Mouse (Mus musculus) gastrocnemius, adult 8-10 months (tissue): Measurements from ENCODE around the gene Ugt1a6a. TPM values are rescaled to one million over a fixed set of nuclear protein-coding genes. Genes with fewer than 3 reads are reported as not detected.
A peak's percentile ranks its signal among the peaks of the same experiment; 100 is the strongest.

ENCODE experiments used
- DNase-seq, 2 experiments: peaks; one replicate each; pipeline ENCODE4 v3.0.0; 2022; ENCODE audit warnings: low spot score in 2 of 2
- total RNA-seq, 4 experiments: library from RNA; stranded (reverse); gene quantifications; 2 replicates each; pipeline ENCODE4 v1.2.4; 2022

Ugt1a6a gene
- total RNA-seq, 4 experiments from 2014 or later: 0.22 to 2.0 (median 0.47) TPM

DNA sequence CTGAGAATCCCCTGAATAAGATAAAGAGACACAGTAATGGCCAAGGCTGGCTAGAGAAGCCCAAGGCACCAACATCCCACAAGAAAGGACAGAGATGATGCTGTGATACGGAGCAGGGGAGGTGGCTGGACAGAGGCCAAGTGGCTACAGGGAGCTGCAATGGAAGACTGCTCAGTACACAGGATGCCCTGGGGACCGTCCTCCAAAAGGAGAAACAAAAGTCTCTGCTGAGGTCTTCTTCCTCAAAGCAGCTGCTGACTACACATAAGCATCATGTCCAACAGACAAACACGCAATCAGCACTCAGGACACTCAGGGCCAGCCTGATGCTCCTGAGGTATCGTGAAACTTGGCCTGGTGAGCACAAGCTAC, 130.2 kb downstream of the Ugt1a6a start:
- no peak for DNase-seq

DNA sequence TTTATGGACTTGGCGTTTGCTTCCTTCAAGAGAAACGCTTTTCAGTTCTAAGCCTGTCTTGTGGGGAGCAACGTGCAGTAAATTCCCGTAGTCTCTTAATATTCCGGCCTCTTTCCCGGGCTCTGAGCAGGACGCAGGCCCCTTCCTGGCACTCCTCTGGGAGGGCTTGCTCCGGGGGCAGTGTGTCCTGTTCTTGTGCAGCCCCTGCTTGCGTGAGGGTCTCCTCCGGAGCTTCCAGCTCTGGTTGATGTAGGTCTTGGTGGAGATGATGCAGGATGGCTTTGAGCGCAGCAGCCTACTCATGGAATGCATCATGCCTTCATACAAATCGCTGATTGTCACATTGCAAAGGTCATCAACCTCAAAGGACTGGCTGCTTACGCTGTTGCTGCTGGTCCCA, 131.5 kb downstream of the Ugt1a6a start:
- DNase-seq: peak in 1 of 2 experiments; percentile 15

DNA sequence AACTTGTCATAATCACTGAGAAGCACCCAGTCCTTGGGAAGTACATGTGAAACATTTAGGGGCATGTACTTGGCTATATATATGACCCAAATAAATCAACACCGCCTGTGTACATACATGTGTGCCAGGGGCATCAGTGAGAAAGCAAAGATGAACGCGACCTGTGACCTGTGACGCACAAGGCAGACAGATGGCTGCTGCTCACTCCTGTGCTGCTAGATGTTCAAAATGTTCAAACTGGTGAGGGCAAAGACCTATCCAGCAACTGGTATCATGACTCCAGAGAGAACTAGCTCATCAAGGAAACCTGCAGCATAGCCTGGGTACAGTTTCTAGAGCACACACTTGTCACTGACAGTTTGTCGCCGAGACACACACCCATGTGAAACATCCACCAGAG, 132.9 kb downstream of the Ugt1a6a start:
- peak in 1 of 2 experiments; percentile 9 for DNase-seq

DNA sequence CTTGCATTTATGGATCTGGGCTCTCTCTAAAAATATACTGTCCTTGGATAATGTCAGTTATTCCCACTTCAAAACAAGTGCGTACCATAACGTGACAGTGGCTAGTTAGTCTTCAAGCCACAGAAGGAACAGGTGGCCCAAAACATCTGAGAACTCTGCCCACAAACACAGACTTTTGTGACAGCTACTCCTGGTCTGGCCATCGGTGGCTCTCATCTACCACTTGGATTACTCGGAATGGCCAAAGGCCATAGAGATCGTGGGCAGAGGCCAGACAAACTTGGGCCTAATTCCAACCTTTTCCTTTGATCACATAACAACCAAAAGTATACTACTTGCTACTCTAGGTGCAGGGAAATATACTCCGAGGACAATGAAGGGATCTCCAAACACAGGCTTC, 133.5 kb downstream of the Ugt1a6a start:
- DNase-seq: peak in 1 of 2 experiments; percentile 4

Other genes with a start within 250 kb of the Ugt1a6a start
- gene Usp40, start 126.3 kb upstream of the Ugt1a6a start, total RNA-seq: 1 to 10 TPM; 6.9 to 7.6 (median 7.3) TPM
- gene Ugt1a10, start 79.4 kb upstream of the Ugt1a6a start, total RNA-seq: not detected
- gene Ugt1a9, start 64.0 kb upstream of the Ugt1a6a start, total RNA-seq: not detected
- not detected for gene Ugt1a8, start 47.0 kb upstream of the Ugt1a6a start, total RNA-seq
- under 1 TPM in 2 of 4 experiments, not detected in 2; 0.11 to 0.44 TPM for gene Ugt1a7c, start 39.7 kb upstream of the Ugt1a6a start, total RNA-seq
- 1 to 10 TPM in 1 of 4 experiments, under 1 TPM in 1, not detected in 2; 0.72 to 1.3 TPM for gene Ugt1a6b, start 31.6 kb upstream of the Ugt1a6a start, total RNA-seq
- gene Ugt1a5, start 31.2 kb downstream of the Ugt1a6a start, total RNA-seq: not detected
- under 1 TPM in 1 of 4 experiments, not detected in 3; 0.16 TPM for gene Ugt1a2, start 65.8 kb downstream of the Ugt1a6a start, total RNA-seq
- gene Dnajb3, start 71.0 kb downstream of the Ugt1a6a start, total RNA-seq: not detected
- under 1 TPM in 2 of 4 experiments, not detected in 2; 0.12 to 0.46 TPM for gene Ugt1a1, start 77.2 kb downstream of the Ugt1a6a start, total RNA-seq
- gene Mroh2a, start 92.2 kb downstream of the Ugt1a6a start, total RNA-seq: not detected
- 1 to 10 TPM; 4.4 to 6.3 (median 4.7) TPM for gene Hjurp, start 142.8 kb downstream of the Ugt1a6a start, total RNA-seq
- gene Trpm8, start 142.9 kb downstream of the Ugt1a6a start, total RNA-seq: not detected